In genomic region chr2:132698420-132698819, GRCm38 (mm10) we compare ENCODE assay signal across 12 mouse cellular contexts. TPM values are rescaled to one million over a fixed set of nuclear protein-coding genes. Genes with fewer than 3 reads are reported as not detected.
DNase-seq lines count a peak whose midpoint lies in the region; ATAC-seq and TF ChIP-seq lines count a peak whose summit lies in the region.
"Had no signal": no experiment of that assay in that cellular context is flagged by ENCODE, and none has a peak within 500 bp of the region (broad histone marks: within the 10 kb centered on the region; RNA-seq: fewer than 3 reads in every experiment).

No protein-coding gene starts in this region.

- TF ChIP-seq EP300 in liver, postnatal 0 days (IDR thresholded peaks at IDR 0.05; ENCODE audit: low read depth), result peak; percentile 56

- H3K27me3 ChIP-seq in neural tube, embryonic 15.5 days (replicated peaks), result no peaks in the 10 kb centered on the region
- no peaks in the 10 kb centered on the region for H3K27me3 ChIP-seq in liver, postnatal 0 days (ENCODE audit: insufficient read depth, low read length)

- no peaks in the 10 kb centered on the region for H3K9me3 ChIP-seq in neural tube, embryonic 15.5 days (replicated peaks)
- H3K9me3 ChIP-seq in liver, postnatal 0 days (ENCODE audit: low read length), result no peaks in the 10 kb centered on the region

- H3K36me3 ChIP-seq in neural tube, embryonic 15.5 days, result peaks cover 28% of the 10 kb centered on the region
- no peaks in the 10 kb centered on the region for H3K36me3 ChIP-seq in liver, postnatal 0 days (replicated peaks; ENCODE audit: insufficient read depth, low read length)

- H3K4me3 ChIP-seq in neural tube, embryonic 15.5 days (replicated peaks), result no peak overlapping the region
- H3K4me3 ChIP-seq in liver, postnatal 0 days (ENCODE audit: low read depth, low read length), result peak overlapping the region; percentile 11; the same call in 1 of the 2 replicates
- H3K4me3 ChIP-seq: erythroblast, embryonic 14.5 days had no signal

- no peak overlapping the region for H3K9ac ChIP-seq in neural tube, embryonic 15.5 days (replicated peaks)
- peak overlapping the region; percentile 32 for H3K9ac ChIP-seq in liver, postnatal 0 days (replicated peaks)
- H3K9ac ChIP-seq: hindbrain, embryonic 14.5 days had no signal

- no peak overlapping the region for H3K4me2 ChIP-seq in neural tube, embryonic 15.5 days
- H3K4me2 ChIP-seq in liver, postnatal 0 days (ENCODE audit: low read depth, low read length), result peak overlapping the region; percentile 51; the same call in 1 of the 2 replicates
- H3K4me2 ChIP-seq: hindbrain, embryonic 14.5 days had no signal

- H3K27ac ChIP-seq in neural tube, embryonic 15.5 days (replicated peaks), result 0 out of 2 replicates have a peak overlapping the region, but pooled peaks have one; percentile 28
- H3K27ac ChIP-seq in liver, postnatal 0 days (ENCODE audit: low read depth), result peak overlapping the region; percentile 82
- H3K27ac ChIP-seq: hindbrain, embryonic 14.5 days had no signal

- WGBS in neural tube, embryonic 15.5 days, result 78% methylated on average over 6 of the region's 6 CpGs
- 70% methylated on average over 6 of the region's 6 CpGs for WGBS in liver, postnatal 0 days (ENCODE audit: insufficient replicate concordance)

- no peak for ATAC-seq in neural tube, embryonic 15.5 days (ENCODE audit: low FRiP score)
- peak; percentile 45 for ATAC-seq in liver, postnatal 0 days

- H3K4me1 ChIP-seq in neural tube, embryonic 15.5 days, result no peaks in the 10 kb centered on the region
- peaks cover 34% of the 10 kb centered on the region for H3K4me1 ChIP-seq in liver, postnatal 0 days (ENCODE audit: insufficient read depth)

- 0 out of 2 replicates have a peak, but pooled peaks have one; percentile 1 for TF ChIP-seq CTCF in liver, postnatal 0 days (IDR thresholded peaks at IDR 0.05; ENCODE audit: low read depth)

- DNase-seq in gastrocnemius, adult 8-10 months (ENCODE audit: low spot score in 2 of 2), result peak; percentile 10 to 22
- no peak for DNase-seq in gastrocnemius, postnatal 4 days (ENCODE audit: low spot score in 2 of 2)
- no peak for DNase-seq in neural tube, embryonic 10.5 days (ENCODE audit: extremely low spot score, low spot score)
- peak; percentile 49 for DNase-seq in liver, postnatal 0 days
- no peak for DNase-seq in frontal cortex, adult 2 months (ENCODE audit: extremely low spot score in 1 of 2, low spot score in 1 of 2)
- DNase-seq in right cerebral cortex, postnatal 36 days (ENCODE audit: low spot score in 2 of 2), result no peak
- DNase-seq in ovary, adult 18-20 months (ENCODE audit: low spot score), result no peak
- DNase-seq: cerebellum, adult 8-10 months; spleen, adult 18-20 months had no signal

RNA-seq across cellular contexts. Expression of gene Shld1, which starts 11.7 kb away (rescaled TPM):
- total RNA-seq in gastrocnemius, adult 8-10 months (2022), result 1 to 10 TPM; 5.6 to 9.8 (median 7.0) TPM
- 1 to 10 TPM; 4.4 to 5.6 TPM for total RNA-seq in gastrocnemius, postnatal 4 days (2021)
- 20.7 and 23.3 TPM in 2 replicates for polyA plus RNA-seq in neural tube, embryonic 15.5 days (2015; fragmentation: Nextera tagmentation; extraction: Ambion mirVana)
- 9.5 and 11.1 TPM in 2 replicates for polyA plus RNA-seq in liver, postnatal 0 days (2015; fragmentation: Nextera tagmentation; extraction: Ambion mirVana)
- 20.7 and 21.4 TPM in 2 replicates for polyA plus RNA-seq in frontal cortex, adult 2 months (2012; rRNA removed)

Comparison
In these comparisons a context has a peak if more than half of its experiments do, and no peak if none do; other contexts are left out.
1. DNase-seq: peak in gastrocnemius, adult 8-10 months (2 of 2) and liver, postnatal 0 days (single experiment); none in gastrocnemius, postnatal 4 days (0 of 2), neural tube, embryonic 10.5 days (single experiment), frontal cortex, adult 2 months (0 of 2), right cerebral cortex, postnatal 36 days (0 of 2) and ovary, adult 18-20 months (single experiment).